Mouse (Mus musculus): ENCODE data around the gene Reps1. TPM values are rescaled to one million over a fixed set of nuclear protein-coding genes. Genes with fewer than 3 reads are reported as not detected.

Reps1 gene
- polyA plus RNA-seq, 1 experiment from 2014 or later = 3.0 TPM

DNA sequence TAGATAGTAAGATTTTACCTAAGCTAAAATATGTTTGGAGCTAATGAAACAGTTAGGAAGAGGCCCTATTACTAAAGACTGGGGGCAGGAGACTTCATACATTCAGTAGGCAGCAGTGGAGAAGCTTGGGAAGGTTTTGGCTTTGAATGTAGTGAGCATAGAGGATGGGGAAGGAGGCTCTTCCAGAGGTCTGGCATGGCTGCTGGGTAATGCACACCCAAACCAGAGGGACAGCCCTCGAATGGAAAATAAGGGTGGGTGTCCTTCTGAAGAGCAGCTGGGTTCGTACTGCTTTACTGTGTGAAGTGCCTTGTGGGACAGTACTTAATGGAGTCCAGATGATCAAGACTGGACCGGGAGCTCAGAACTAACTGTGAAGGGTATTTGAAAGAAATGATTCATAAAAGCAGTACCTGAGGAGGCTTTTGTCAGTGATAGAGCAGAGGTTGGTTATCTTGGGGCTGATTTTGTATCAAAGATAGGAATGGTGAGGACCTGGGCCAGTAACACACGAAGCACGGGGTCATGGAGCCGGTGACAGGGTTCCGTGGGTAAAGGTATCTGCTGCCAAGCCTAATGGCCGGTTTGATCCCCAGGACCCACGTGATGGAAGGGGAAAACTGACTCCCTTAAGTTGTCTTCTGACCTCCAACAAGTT, 3.1 kb downstream of the Reps1 start:
- H3K4me2 ChIP-seq (ENCODE audit: low read depth, low read length) = no peak overlapping the region
- no peaks in the 10 kb centered on the region for H3K9me3 ChIP-seq (replicated peaks; ENCODE audit: control insufficient read depth, low read length)
- H3K27ac ChIP-seq (ENCODE audit: low read length) = no peak overlapping the region
- H3K4me3 ChIP-seq (ENCODE audit: low read depth, low read length) = no peak overlapping the region
- H3K9ac ChIP-seq (ENCODE audit: low read depth, low read length) = no peak overlapping the region
- H3K27me3 ChIP-seq (ENCODE audit: control insufficient read depth, insufficient read depth, low read depth, low read length) = no peaks in the 10 kb centered on the region
- WGBS (ENCODE audit: insufficient replicate concordance) = 80% methylated on average over 9 of the region's 9 CpGs
- peaks cover 6% of the 10 kb centered on the region for H3K4me1 ChIP-seq (ENCODE audit: control insufficient read depth, low read depth, low read length)
- no peaks in the 10 kb centered on the region for H3K36me3 ChIP-seq (ENCODE audit: control insufficient read depth, insufficient read depth)
- no peak for ATAC-seq (ENCODE audit: low read depth)

DNA sequence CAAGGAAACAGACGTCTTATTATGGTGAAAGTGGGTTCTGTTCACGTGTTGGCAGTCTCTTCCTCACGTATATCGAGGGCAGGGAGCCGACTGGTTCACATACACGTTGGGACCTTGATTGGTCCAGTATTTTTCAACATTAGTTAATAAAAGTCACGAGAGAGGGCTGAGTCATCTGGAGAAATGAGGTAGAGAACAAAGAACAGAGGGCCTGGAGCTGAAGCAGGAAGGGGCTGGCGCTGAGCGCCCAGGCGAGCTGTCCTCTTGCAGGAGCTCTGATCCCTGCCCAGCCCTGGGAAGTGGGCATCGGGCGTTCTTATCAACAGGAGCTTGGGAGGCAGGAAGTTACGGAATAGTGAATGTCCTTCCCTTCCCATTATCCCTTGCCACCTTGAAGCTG, 4.1 kb downstream of the Reps1 start:
- no peak for ATAC-seq (ENCODE audit: low read depth)
- Histone ChIP-seq H3K9me3 (replicated peaks; ENCODE audit: control insufficient read depth, low read length) (no peaks in the 10 kb centered on the region), H3K4me2 (ENCODE audit: low read depth, low read length) (no peak overlapping the region), H3K27ac (ENCODE audit: low read length) (no peak overlapping the region), H3K4me1 (ENCODE audit: control insufficient read depth, low read depth, low read length) (peaks cover 6% of the 10 kb centered on the region), H3K27me3 (ENCODE audit: control insufficient read depth, insufficient read depth, low read depth, low read length) (no peaks in the 10 kb centered on the region), H3K36me3 (ENCODE audit: control insufficient read depth, insufficient read depth) (no peaks in the 10 kb centered on the region), H3K4me3 (ENCODE audit: low read depth, low read length) (no peak overlapping the region), H3K9ac (ENCODE audit: low read depth, low read length) (no peak overlapping the region)
- 66% methylated on average over 13 of the region's 13 CpGs for WGBS (ENCODE audit: insufficient replicate concordance)

DNA sequence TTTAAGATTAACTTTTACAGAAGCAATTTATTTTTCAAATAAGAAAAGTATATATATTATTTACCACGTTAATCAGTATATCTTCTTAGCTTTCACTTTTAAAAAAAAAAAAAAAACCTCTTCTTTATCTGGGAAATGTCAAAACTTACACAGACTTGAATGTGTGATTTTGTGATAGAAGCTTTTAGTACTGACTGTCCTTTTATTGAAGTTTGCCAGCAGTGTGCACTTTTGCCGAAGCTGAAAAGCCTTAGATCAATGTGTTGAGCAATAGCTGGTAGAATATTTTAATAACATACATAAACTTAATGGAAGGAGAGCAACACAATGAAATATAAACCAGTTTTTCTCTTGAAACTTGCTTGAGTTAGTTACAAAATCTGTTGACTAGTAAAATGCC, 5.1 kb downstream of the Reps1 start:
- Histone ChIP-seq H3K4me3 (ENCODE audit: low read depth, low read length) (no peak overlapping the region), H3K27ac (ENCODE audit: low read length) (no peak overlapping the region), H3K4me2 (ENCODE audit: low read depth, low read length) (no peak overlapping the region), H3K4me1 (ENCODE audit: control insufficient read depth, low read depth, low read length) (peaks cover 6% of the 10 kb centered on the region), H3K36me3 (ENCODE audit: control insufficient read depth, insufficient read depth) (no peaks in the 10 kb centered on the region), H3K9ac (ENCODE audit: low read depth, low read length) (no peak overlapping the region), H3K9me3 (replicated peaks; ENCODE audit: control insufficient read depth, low read length) (no peaks in the 10 kb centered on the region), H3K27me3 (ENCODE audit: control insufficient read depth, insufficient read depth, low read depth, low read length) (no peaks in the 10 kb centered on the region)
- WGBS (ENCODE audit: insufficient replicate concordance) = 49% methylated on average over 2 of the region's 2 CpGs
- ATAC-seq (ENCODE audit: low read depth) = no peak

DNA sequence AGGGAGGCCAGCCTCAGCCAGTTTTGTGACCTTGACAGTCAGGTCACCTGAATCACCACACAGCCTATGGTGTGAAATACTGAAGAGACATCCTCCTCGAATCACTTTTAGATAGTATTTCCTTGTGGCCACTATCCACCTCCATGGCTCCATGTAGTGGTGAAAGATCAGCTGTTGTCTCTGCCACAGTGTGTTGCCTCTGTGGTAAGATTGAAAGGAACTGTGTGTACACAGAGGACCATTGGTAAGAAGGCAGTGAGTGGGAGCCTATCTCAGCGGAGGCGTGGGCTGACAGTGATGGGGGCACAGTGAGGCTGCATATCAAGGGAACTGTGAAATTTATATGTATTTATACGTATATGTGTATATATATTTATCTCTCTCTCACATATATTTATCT, 5.9 kb downstream of the Reps1 start:
- 64% methylated on average over 4 of the region's 4 CpGs for WGBS (ENCODE audit: insufficient replicate concordance)
- Histone ChIP-seq H3K27me3 (ENCODE audit: control insufficient read depth, insufficient read depth, low read depth, low read length) (no peaks in the 10 kb centered on the region), H3K4me1 (ENCODE audit: control insufficient read depth, low read depth, low read length) (peaks cover 6% of the 10 kb centered on the region), H3K27ac (ENCODE audit: low read length) (no peak overlapping the region), H3K36me3 (ENCODE audit: control insufficient read depth, insufficient read depth) (no peaks in the 10 kb centered on the region), H3K9ac (ENCODE audit: low read depth, low read length) (no peak overlapping the region), H3K4me3 (ENCODE audit: low read depth, low read length) (no peak overlapping the region), H3K4me2 (ENCODE audit: low read depth, low read length) (no peak overlapping the region), H3K9me3 (replicated peaks; ENCODE audit: control insufficient read depth, low read length) (no peaks in the 10 kb centered on the region)
- no peak for ATAC-seq (ENCODE audit: low read depth)

DNA sequence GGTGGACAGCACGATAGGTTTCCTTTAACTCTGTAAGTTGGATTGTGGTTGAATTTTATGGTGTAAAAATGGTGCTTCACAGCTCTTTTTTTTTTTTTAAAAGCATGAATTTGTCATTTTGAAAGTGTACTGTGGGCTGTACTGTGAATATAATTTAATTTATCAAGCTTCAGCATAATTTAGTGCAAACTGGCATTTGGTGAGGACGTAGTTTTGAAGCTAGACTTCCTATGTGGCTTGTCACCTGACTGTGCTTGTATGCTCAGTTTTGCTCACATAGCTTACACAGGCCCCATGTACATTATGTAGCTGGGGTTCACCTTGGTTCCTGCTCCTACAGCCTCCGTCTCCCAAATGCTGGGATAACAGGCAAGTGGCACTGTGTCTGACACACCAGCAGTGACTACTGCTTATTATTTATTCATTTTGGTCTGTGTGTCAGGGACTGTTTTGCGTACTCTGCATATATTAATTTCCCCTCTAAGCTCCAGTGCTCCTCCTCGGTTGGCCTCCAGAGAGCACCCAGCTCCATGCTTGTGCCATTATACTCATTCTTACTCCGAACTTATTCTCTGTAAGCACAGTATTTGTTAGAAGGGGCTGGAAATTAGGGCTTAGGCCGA, 9.1 kb downstream of the Reps1 start:
- H3K4me2 ChIP-seq (ENCODE audit: low read depth, low read length) = no peak overlapping the region
- H3K27ac ChIP-seq (ENCODE audit: low read length) = no peak overlapping the region
- no peaks in the 10 kb centered on the region for H3K36me3 ChIP-seq (ENCODE audit: control insufficient read depth, insufficient read depth)
- WGBS (ENCODE audit: insufficient replicate concordance) = 75% methylated on average over 7 of the region's 7 CpGs
- H3K27me3 ChIP-seq (ENCODE audit: control insufficient read depth, insufficient read depth, low read depth, low read length) = no peaks in the 10 kb centered on the region
- no peak overlapping the region for H3K4me3 ChIP-seq (ENCODE audit: low read depth, low read length)
- H3K9ac ChIP-seq (ENCODE audit: low read depth, low read length) = no peak overlapping the region
- peaks cover 5% of the 10 kb centered on the region; the same call in 1 of the 2 replicates for H3K4me1 ChIP-seq (ENCODE audit: control insufficient read depth, low read depth, low read length)
- H3K9me3 ChIP-seq (replicated peaks; ENCODE audit: control insufficient read depth, low read length) = no peaks in the 10 kb centered on the region
- ATAC-seq (ENCODE audit: low read depth) = no peak

DNA sequence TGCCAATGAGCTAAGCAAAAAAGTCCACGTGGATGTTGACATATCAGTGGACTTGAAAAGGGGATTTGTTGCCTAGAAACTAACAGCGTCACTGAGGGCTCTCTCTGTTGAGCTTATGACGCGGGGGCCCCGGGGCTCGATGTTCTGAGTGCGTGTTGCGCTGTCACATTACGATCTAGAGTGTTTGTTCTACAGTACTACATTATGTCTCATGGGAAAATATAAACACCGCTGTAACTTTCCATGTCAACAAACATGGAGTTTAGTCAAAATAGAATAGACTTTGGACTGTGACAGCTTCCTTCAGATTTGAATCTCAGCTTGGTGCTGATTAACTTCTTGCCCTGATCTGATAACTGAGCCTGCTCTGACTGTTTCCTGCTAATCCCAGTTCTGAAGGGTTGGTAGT, 10.4 kb downstream of the Reps1 start:
- Histone ChIP-seq H3K9ac (ENCODE audit: low read depth, low read length) (no peak overlapping the region), H3K9me3 (replicated peaks; ENCODE audit: control insufficient read depth, low read length) (no peaks in the 10 kb centered on the region), H3K4me2 (ENCODE audit: low read depth, low read length) (no peak overlapping the region), H3K27ac (ENCODE audit: low read length) (no peak overlapping the region), H3K36me3 (ENCODE audit: control insufficient read depth, insufficient read depth) (no peaks in the 10 kb centered on the region), H3K4me1 (ENCODE audit: control insufficient read depth, low read depth, low read length) (peaks cover 5% of the 10 kb centered on the region; the same call in 1 of the 2 replicates), H3K4me3 (ENCODE audit: low read depth, low read length) (no peak overlapping the region), H3K27me3 (ENCODE audit: control insufficient read depth, insufficient read depth, low read depth, low read length) (no peaks in the 10 kb centered on the region)
- WGBS (ENCODE audit: insufficient replicate concordance) = 77% methylated on average over 10 of the region's 10 CpGs
- ATAC-seq (ENCODE audit: low read depth) = no peak

DNA sequence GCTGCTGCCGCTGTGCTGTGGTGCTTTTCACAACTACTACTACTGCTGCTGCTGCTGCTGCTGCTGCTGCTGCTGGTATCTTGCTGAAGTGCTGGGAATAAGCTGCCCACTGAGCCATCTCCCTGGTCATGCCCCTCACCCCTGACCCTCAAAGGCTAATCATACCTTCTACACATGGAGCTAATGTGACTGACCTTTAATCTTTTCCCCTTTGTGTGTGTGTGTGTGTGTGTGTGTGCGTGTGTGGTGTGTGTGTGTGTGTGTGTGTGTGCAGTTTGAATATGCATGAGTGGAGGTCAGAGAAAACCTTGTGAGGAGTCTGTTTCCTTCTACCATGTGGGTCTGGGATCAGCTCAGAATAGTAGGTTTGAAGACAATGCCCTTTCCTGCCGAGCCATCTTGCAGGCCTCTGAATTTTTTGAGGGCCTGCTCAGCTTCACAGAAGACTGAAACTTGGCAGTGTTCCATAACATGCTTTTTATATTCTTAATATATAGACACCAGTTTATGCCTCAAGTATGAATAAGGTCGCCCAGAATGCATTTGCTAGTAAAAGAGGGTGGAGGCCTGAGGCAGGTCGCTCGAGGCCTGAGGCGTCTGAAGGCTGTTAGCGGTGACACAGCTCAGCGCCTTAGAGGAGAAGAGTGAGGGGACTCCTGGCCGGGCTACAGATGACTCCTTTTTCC, 12.2 kb downstream of the Reps1 start:
- Histone ChIP-seq H3K9ac (ENCODE audit: low read depth, low read length) (no peak overlapping the region), H3K9me3 (replicated peaks; ENCODE audit: control insufficient read depth, low read length) (no peaks in the 10 kb centered on the region), H3K27ac (ENCODE audit: low read length) (peak overlapping the region; percentile 46; the same call in 1 of the 2 replicates), H3K36me3 (ENCODE audit: control insufficient read depth, insufficient read depth) (no peaks in the 10 kb centered on the region), H3K4me3 (ENCODE audit: low read depth, low read length) (no peak overlapping the region), H3K27me3 (ENCODE audit: control insufficient read depth, insufficient read depth, low read depth, low read length) (no peaks in the 10 kb centered on the region), H3K4me1 (ENCODE audit: control insufficient read depth, low read depth, low read length) (peaks cover 5% of the 10 kb centered on the region; the same call in 1 of the 2 replicates), H3K4me2 (ENCODE audit: low read depth, low read length) (no peak overlapping the region)
- 69% methylated on average over 10 of the region's 10 CpGs for WGBS (ENCODE audit: insufficient replicate concordance)
- ATAC-seq (ENCODE audit: low read depth) = peak; percentile 25; the same call in 1 of the 2 replicates

DNA sequence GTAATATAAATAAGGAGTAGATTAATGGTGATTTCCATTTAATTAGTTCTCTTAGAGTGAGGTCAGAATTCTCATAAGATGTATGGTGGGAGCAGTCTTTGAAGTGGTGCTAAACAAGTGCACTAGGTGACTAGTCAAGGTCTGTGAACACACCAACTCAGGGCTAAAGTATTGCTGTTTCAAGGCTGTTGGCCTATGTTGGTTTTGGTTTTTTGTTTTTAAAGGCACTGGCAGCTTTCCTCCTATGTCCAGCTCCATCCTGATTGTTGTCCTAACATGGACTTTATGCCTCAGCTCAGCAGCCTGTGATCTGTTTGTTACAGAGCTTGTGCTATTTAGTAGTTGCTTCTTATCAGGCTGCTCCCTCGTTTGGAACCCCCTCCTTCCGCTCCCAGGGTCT, 13.2 kb downstream of the Reps1 start:
- H3K9ac ChIP-seq (ENCODE audit: low read depth, low read length) = no peak overlapping the region
- H3K9me3 ChIP-seq (replicated peaks; ENCODE audit: control insufficient read depth, low read length) = no peaks in the 10 kb centered on the region
- peaks cover 5% of the 10 kb centered on the region; the same call in 1 of the 2 replicates for H3K4me1 ChIP-seq (ENCODE audit: control insufficient read depth, low read depth, low read length)
- no peaks in the 10 kb centered on the region for H3K36me3 ChIP-seq (ENCODE audit: control insufficient read depth, insufficient read depth)
- no peak overlapping the region for H3K27ac ChIP-seq (ENCODE audit: low read length)
- H3K27me3 ChIP-seq (ENCODE audit: control insufficient read depth, insufficient read depth, low read depth, low read length) = no peaks in the 10 kb centered on the region
- WGBS (ENCODE audit: insufficient replicate concordance) = 57% methylated on average over 2 of the region's 2 CpGs
- peak; percentile 55 for ATAC-seq (ENCODE audit: low read depth)
- H3K4me2 ChIP-seq (ENCODE audit: low read depth, low read length) = no peak overlapping the region
- H3K4me3 ChIP-seq (ENCODE audit: low read depth, low read length) = no peak overlapping the region

DNA sequence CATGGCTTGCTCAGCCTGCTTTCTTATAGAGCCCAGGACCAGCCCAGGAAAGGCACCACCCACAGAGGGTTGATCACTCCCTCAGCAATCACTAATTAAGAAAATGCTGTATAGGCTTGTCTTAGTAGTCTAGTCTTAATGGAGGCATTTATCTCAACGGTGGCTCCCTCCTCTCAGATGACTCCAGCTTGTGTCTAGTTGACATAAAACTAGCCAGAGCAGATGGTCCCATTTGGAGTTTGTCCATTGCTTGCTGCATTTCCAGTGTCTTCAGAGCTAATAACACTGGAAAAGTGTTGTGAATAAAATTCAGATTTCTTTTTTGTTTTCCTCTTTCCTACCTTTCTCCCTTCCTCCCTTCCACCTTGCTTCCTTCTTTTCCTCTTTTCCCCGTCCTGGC, 13.9 kb downstream of the Reps1 start:
- WGBS (ENCODE audit: insufficient replicate concordance) = 69% methylated on average over 2 of the region's 2 CpGs
- H3K9me3 ChIP-seq (replicated peaks; ENCODE audit: control insufficient read depth, low read length) = no peaks in the 10 kb centered on the region
- no peaks in the 10 kb centered on the region for H3K36me3 ChIP-seq (ENCODE audit: control insufficient read depth, insufficient read depth)
- ATAC-seq (ENCODE audit: low read depth) = no peak
- H3K27ac ChIP-seq (ENCODE audit: low read length) = no peak overlapping the region
- H3K9ac ChIP-seq (ENCODE audit: low read depth, low read length) = no peak overlapping the region
- peaks cover 5% of the 10 kb centered on the region; the same call in 1 of the 2 replicates for H3K4me1 ChIP-seq (ENCODE audit: control insufficient read depth, low read depth, low read length)
- H3K4me2 ChIP-seq (ENCODE audit: low read depth, low read length) = no peak overlapping the region
- no peak overlapping the region for H3K4me3 ChIP-seq (ENCODE audit: low read depth, low read length)
- H3K27me3 ChIP-seq (ENCODE audit: control insufficient read depth, insufficient read depth, low read depth, low read length) = no peaks in the 10 kb centered on the region
